Comparison of ENCODE assay signal across 9 mouse cellular contexts in genomic region chr4:127168211-127168913, GRCm38 (mm10). TPM values are rescaled to one million over a fixed set of nuclear protein-coding genes. Genes with fewer than 3 reads are reported as not detected.
DNase-seq lines count a peak whose midpoint lies in the region; ATAC-seq lines count a peak whose summit lies in the region.
"Had no signal": no experiment of that assay in that cellular context is flagged by ENCODE, and none has a peak within 500 bp of the region (broad histone marks: within the 10 kb centered on the region; RNA-seq: fewer than 3 reads in every experiment).

No protein-coding gene starts in this region.

- peak overlapping the region; percentile 56 for H3K9ac ChIP-seq in embryonic facial prominence, embryonic 11.5 days (replicated peaks; ENCODE audit: low read length)

- peaks cover 9% of the 10 kb centered on the region for H3K4me1 ChIP-seq in embryonic facial prominence, embryonic 11.5 days (ENCODE audit: control insufficient read depth, insufficient read depth, low read length)

- intact Hi-C loops in heart, postnatal 14 days (cut with DNase I), result no loop called here

- no peaks in the 10 kb centered on the region for H3K36me3 ChIP-seq in embryonic facial prominence, embryonic 11.5 days (replicated peaks; ENCODE audit: control insufficient read depth, insufficient read depth, low read depth, low read length)

- peak overlapping the region; percentile 53 for H3K4me3 ChIP-seq in embryonic facial prominence, embryonic 11.5 days (ENCODE audit: low read depth, low read length)

- ATAC-seq in embryonic facial prominence, embryonic 11.5 days (replicated peaks; ENCODE audit: insufficient number of reproducible peaks, low FRiP score, low TSS enrichment, low read depth), result peak; percentile 70

- no peaks in the 10 kb centered on the region for H3K9me3 ChIP-seq in embryonic facial prominence, embryonic 11.5 days (replicated peaks; ENCODE audit: control insufficient read depth, low read length)

- H3K4me2 ChIP-seq in embryonic facial prominence, embryonic 11.5 days (ENCODE audit: low read depth, low read length), result peak overlapping the region; percentile 97

- H3K27ac ChIP-seq in embryonic facial prominence, embryonic 11.5 days (replicated peaks; ENCODE audit: low read depth, low read length), result no peak overlapping the region

- peaks cover 41% of the 10 kb centered on the region for H3K27me3 ChIP-seq in embryonic facial prominence, embryonic 11.5 days (ENCODE audit: control insufficient read depth, insufficient read depth, low read length)

- WGBS in embryonic facial prominence, embryonic 11.5 days, result under 1% methylated on average over 39 of the region's 39 CpGs

- DNase-seq in gastrocnemius, postnatal 10 days, result peak; percentile 30
- DNase-seq in gastrocnemius, adult 8-10 months (ENCODE audit: low spot score in 2 of 2), result no peak
- DNase-seq in adrenal gland, postnatal 25 days, result peak; percentile 52
- peak; percentile 55 for DNase-seq in embryonic facial prominence, embryonic 11.5 days (ENCODE audit: low spot score)
- DNase-seq in heart, postnatal 14 days, result peak; percentile 16 to 18
- peak; percentile 56 to 70 for DNase-seq in layer of hippocampus, adult 18-20 months (ENCODE audit: low spot score in 2 of 2)
- DNase-seq in lung, postnatal 4 days, result peak; percentile 36
- peak; percentile 91 for DNase-seq in retina, postnatal 1 day

RNA-seq across cellular contexts. Expression of gene Dlgap3, which starts 0.6 kb away (rescaled TPM):
- total RNA-seq in gastrocnemius, postnatal 10 days (2021), result under 1 TPM; 0.68 to 0.78 TPM
- under 1 TPM in 3 of 4 experiments, not detected in 1; 0.11 to 0.15 (median 0.13) TPM for total RNA-seq in gastrocnemius, adult 8-10 months (2022)
- 4.5 and 6.0 TPM in 2 replicates for total RNA-seq in adrenal gland, postnatal 25 days (2021)
- 1.4 and 1.8 TPM in 2 replicates for polyA plus RNA-seq in embryonic facial prominence, embryonic 11.5 days (2014; fragmentation: Nextera tagmentation; extraction: Ambion mirVana)
- under 1 TPM; 0.26 to 0.29 TPM for total RNA-seq in heart, postnatal 14 days (2021)
- 100 to 1,000 TPM; 285 to 286 TPM for total RNA-seq in layer of hippocampus, adult 18-20 months (2021)
- polyA plus RNA-seq: C2C12 had no signal

RNA-seq across cellular contexts. Expression of gene Tmem35b, which starts 44.9 kb away (rescaled TPM):
- total RNA-seq in gastrocnemius, postnatal 10 days (2021), result 1 to 10 TPM; 1.1 to 1.5 TPM
- total RNA-seq in gastrocnemius, adult 8-10 months (2022), result 1 to 10 TPM in 3 of 4 experiments, under 1 TPM in 1; 0.70 to 1.2 (median 1.0) TPM
- 26.2 and 30.3 TPM in 2 replicates for total RNA-seq in adrenal gland, postnatal 25 days (2021)
- 13.3 and 15.8 TPM in 2 replicates for polyA plus RNA-seq in embryonic facial prominence, embryonic 11.5 days (2014; fragmentation: Nextera tagmentation; extraction: Ambion mirVana)
- 1 to 10 TPM; 1.6 to 2.2 TPM for total RNA-seq in heart, postnatal 14 days (2021)
- total RNA-seq in layer of hippocampus, adult 18-20 months (2021), result 1 to 10 TPM; 4.3 to 4.6 TPM

Comparison
In these comparisons a context has a peak if more than half of its experiments do, and no peak if none do; other contexts are left out.
1. DNase-seq: peak in gastrocnemius, postnatal 10 days (single experiment), adrenal gland, postnatal 25 days (single experiment), embryonic facial prominence, embryonic 11.5 days (single experiment), heart, postnatal 14 days (2 of 2), layer of hippocampus, adult 18-20 months (2 of 2), lung, postnatal 4 days (2 of 2) and retina, postnatal 1 day (single experiment); none in gastrocnemius, adult 8-10 months (0 of 2).
2. RNA of gene Dlgap3, which starts 0.6 kb away (total RNA-seq): 285 to 286 TPM in layer of hippocampus, adult 18-20 months; 4.5 to 6.0 TPM in adrenal gland, postnatal 25 days, 0.68 to 0.78 TPM in gastrocnemius, postnatal 10 days, 0.26 to 0.29 TPM in heart, postnatal 14 days and 0.11 to 0.15 TPM in gastrocnemius, adult 8-10 months; every median in the first group is over 10 times any median in the second.